Mouse (Mus musculus) inflammation-experienced regulatory T-cells, adult 6 months (primary cell): ENCODE measurements around the gene Kansl1l. TPM values are rescaled to one million over a fixed set of nuclear protein-coding genes. Genes with fewer than 3 reads are reported as not detected.

Source experiments
- ATAC-seq: one replicate; pipeline ENCODE4 v1.8.0; 2017
- polyA plus RNA-seq, 3 experiments: library from polyadenylated mRNA; unstranded; fragments of 100-300 nt; shearing (Covaris generic); gene quantifications; one replicate each; pipeline ENCODE4 v1.2.1; 2017

Gene Kansl1l
- polyA plus RNA-seq: 10 to 100 TPM in 2 of 3 experiments, 1 to 10 TPM in 1; 7.1 to 12.4 (median 11.1) TPM

DNA sequence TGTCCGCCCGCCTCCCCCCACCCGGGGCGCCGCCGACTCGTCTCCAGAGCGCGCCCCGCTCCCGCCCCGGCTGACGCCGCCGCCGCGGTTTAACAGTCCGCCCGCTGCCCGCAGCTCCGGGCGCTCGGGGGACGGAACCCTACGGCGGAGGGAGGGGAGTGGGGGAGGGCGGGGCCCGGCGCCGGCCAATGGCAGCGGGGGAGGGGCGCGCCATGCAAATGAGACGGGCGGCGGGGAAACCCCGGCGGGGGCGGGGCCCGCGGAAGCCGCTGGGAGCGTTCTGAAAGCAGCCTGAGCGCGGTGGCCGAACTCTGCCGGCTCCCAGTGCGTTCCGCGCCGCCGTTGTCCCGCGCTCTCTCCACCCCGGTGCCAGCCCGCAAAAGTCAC, at the start of gene Kansl1l:
Gene Kansl1l (minus strand): TSS at position 110 of the 387 bp plus-strand sequence.
- ATAC-seq: peak; percentile 64

DNA sequence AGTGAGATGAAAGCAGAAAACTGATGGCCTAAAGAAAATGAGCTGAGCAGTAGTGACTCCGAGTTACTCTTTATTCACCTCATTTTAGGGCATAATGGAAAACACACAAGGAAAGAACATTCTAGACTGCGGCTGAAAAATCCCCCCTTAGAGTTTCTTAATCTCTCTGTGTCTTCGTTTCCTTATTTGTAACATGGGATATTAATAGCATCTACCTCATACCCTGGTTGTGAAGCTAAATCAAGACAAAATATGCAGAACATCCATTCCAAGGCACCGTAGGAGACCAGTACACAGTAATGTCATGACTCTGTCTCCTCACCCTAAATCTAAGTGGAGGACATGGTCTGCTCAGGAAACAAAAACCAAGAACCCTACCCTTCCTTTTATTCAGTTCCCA, 48.3 kb upstream of the Kansl1l start:
- ATAC-seq: no peak

DNA sequence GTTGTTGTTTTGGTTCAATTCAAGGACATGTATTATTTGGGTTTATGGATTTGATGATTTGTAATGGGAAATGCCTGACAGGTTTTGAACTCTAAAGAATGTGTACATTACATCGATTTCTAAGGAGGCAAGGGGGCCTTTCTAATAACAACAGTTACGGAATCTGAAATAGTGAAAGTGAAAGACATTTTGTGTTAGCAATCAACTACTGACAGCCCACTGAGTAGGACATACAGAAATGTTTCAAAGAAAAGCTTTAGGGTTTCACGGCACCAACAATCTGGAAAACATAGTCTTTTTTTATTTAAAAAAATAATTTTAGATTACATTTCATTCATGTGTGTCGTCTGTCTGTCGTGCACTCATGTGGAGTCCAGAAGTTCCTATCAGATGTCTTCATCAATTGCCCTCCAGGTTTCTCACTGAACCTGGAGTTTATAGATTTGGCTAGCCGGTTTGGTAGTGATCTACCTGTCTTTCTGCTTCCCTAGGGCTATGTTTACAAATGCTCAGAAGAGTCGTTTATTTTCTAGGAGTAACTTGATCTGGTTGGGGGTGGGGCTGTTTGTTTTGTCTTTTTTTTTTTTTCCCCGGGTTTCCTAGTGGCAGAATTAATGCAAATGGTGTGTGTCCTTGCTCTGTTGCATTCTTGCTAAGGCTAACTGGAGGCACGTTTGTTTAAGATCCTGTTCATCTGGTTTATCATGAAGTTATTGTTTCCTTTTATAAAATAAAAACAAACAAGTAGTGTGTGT, 46.6 kb upstream of the Kansl1l start:
- ATAC-seq: peak; percentile 39

DNA sequence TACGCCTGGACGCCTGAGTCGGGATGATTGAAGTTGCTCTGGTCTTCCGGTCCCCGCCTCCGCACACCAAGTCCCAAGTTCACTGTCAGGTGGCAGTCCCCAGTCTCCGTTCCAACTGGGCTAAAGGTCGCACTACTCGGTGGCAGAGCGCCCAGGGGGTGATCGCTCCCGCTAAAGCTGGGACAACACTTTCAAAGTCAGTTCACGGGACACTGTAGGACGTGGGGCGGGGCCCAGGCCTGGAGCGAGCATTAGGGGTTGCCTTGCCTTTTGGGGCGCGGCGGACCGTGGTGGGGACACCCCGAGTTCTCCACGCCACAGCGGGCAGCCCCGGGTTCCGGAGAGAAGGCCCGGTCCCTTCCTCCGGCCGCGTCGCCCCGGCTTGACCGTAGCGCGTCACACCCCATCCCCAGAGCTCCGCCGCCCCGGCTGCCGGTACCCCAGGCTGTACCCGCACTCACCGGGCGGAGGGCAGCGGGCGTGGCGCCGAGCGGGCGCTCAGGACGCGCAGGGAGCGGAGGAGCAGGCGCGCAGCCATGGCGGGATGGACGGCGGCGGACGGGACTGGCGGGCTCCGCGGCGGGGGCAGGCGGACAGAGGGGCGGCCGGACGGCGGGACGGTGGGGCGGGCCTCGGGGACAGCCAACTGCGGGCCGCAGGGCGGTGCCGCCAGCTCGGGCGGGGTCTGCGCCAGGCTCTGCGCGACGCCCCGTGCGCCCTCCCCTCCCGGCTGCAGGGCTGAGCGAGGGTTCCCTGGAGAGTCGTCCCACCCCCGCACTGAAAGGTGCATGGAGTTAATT, 45.5 kb upstream of the Kansl1l start, which contains the start of gene Acadl:
Gene Acadl (minus strand): TSS at position 566 of the 800 bp plus-strand sequence.
- ATAC-seq: peak; percentile 71

DNA sequence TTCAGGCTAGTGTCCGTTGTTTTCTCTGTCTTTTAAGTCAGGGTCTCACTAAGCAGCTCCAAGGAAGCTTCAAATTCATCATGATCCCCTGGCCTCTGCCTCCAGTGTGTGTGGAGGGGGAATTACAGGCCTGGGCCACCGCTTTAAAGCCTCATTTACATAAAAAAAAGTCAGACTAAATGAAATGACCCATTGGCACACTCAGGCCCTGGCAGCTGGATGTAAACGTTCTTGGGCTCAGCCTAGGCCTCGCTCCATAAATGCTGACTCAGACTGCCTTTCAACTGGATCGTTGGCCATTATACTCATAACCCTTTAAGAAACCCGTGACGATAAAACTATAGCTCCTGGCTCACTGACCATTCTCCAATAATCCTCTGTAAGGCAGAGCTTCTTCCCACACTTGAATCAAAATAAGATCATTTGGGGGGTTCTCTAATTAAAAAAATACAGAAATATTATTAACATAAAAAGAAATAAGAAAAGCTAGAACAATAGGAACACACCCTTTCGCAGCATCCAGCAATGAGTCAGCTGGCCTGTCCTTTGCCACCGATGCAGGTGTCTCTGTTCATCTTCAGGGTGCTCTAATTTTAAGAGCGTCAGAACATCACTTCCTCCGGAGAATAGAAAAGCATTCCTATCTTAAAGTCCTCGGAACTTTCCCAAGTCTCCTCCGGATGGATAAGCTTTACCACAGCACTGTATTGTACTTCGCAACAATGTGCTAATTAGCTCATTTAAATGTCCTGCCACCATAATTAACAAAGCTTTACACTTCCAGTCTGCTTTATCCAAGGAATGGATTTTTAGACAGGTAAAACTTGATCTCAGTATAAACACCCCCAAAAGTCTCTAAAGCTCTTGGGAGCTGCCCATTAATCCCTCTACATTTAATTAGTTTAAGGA, 44.7 kb upstream of the Kansl1l start:
- no peak for ATAC-seq

DNA sequence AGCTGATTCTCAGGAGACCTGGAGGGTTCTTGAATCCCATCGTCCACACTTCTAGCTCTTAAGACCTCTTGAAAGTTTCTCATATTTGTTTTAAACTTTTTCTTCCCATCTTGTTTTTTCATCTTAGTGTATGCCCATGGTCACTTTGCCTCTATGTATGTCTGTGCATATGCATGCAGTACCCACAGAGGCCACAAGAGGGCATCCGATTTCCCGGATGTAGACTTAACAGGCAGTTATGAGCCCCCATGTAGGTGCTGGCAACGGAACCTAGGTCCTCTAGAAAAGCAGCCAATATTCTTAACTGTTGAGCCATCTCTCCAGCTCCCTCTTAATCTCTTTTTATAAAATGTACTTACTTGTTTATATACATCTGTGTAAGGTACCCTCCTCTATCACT, 30.1 kb upstream of the Kansl1l start:
- ATAC-seq: peak; percentile 65

DNA sequence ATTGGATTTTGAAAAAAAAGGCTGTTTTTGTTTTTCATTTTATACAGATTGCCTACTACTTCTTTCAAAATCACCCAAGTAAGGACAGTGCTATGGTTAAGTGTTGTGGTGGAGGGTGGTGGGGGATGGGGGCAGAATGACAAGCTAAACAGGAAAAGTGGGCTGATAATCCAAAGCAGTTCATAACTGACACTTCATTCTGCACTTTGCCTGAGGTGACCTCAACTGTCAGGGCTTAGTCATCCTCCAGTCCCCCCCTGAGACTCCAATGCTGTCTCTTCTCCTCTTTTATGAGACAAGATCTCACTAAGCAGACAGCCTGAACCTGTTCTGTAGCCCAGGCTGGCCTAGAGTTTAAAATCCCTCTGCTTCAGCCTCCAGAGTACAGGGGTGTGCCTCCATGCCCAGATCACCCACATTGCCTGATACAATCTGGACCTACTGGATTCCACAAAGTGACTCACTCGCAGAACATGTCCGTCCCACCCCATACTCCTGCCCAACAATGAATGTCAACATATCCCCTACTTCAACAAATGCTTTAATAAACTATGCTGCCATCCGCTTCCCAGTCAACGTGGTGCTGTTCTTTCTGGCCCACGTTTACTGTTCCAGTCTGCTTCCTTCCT, 28.4 kb upstream of the Kansl1l start:
- ATAC-seq: no peak

DNA sequence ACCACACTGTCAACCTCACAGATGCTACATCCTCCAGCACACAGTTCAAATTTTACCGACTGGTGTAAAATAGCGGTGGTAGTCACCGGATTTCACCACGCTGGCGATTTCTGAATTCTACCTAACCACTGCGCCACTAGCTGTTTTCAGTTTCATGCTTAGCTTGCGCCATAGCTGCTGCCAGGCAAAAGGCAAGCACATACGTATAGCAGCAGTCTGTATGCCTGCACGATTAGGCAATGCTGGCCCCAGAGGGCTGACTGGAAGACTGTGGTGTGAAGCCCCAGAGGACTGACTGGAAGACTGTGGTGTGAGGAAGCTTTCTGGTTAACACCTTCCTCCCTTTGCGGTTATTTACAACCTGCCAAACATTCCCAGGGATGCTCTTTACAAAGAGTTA, 24.6 kb upstream of the Kansl1l start:
- ATAC-seq: no peak

DNA sequence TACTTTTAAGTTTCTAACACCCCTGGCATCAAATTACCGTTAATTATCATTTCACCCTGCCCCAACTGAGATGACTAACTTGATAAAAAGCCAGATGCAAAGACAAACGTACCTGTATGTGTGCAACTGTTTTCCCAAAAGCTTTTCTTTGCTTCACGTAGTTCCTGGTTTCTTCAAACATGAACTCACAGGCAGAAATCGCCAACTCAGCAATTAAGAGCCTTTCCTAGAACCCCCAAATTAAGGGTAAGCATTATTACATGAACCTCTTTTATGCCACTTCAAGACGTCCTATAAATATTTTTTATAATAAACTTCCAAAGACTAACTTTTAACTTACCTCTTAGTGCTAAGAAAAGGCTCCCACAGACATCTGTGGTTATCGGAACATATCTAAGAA, 24.1 kb upstream of the Kansl1l start:
- ATAC-seq: no peak

DNA sequence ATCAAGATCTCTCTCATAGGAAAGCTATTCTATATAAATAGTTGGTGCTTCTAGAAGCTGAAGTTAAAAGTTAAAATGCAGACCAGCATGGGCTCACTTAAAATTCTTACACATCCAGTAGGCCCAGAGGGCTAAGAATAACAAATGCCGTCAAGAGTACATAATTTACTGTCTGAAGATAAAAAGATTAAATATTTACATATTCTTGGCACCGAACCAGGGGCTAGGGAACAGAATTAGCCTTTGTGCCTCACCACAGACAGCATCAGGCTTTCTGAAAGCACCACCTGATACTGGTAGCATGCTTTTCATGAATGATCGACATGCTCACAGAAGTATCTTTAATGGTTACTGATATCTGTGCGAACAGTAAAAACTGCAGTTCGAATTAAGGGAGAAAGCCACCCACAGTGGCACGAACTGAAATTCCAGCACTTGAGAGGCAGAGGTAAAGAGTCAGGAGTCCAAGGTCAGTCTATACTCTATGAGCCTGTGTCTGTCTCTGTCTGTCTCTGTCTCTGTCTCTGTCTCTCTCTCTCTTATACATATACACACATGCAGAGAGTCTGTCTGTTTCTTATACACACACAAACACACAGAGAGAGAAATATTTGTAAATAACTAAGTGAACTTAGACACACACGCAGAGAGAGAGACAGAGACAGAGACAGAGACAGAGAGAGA, 22.5 kb upstream of the Kansl1l start:
- no peak for ATAC-seq

DNA sequence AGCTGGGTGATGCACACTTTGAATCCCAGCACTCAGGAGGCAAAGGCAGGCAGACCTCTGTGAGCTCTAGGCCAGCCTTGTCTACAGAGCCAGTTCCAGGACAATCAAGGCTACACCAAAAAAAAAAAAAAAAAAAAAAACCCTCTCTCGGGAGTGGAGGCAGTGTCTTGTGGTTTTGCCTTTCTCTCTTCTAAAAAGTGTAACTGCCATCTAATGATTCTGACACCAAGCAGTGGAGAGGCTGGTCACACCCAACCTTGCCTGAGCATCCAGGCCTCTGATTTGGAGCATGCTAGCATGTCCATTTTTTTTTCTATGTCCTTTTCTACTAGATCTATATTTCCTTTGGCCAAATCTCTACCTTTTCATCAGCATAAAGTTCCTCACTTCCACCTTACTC, 21.8 kb upstream of the Kansl1l start:
- ATAC-seq: no peak

DNA sequence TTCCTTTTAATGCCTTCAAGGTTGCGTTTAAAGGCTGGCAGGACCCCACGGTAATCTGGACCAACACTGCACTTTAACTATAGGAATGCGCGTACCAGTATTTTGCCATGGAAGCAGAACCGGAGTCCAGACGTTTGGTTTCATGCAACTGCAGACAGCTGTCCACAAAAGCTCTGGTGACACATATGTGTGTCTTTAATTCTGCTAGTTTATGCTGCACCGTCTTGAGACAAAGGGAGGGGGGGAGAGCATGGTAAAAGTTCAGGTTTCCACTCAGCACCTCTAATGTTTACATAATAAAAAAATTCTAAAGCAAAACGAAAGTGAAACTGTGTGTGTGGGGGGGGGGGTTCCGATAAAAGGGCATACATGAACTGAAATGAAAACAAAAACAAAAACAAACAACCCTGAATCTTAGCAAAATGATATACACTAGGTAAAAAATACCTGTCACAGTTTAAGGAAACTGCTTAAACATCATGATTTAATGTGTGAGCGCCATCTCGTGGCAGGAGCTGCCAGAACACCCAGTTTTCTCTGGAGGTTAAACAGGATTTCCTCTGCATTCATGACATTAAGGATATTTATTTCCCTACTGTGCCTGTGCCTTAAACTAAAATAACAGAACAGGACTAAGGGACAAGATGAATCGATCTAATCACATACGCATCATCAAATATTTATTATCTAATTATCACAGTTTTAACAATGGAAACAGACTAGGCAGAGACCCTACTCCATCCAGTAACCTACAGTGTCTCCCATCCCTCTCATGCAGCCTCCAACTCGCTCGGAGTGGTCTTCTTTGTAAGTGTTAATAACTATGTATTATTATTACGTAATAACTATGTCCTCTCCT, 21.1 kb upstream of the Kansl1l start:
- peak; percentile 90 for ATAC-seq

DNA sequence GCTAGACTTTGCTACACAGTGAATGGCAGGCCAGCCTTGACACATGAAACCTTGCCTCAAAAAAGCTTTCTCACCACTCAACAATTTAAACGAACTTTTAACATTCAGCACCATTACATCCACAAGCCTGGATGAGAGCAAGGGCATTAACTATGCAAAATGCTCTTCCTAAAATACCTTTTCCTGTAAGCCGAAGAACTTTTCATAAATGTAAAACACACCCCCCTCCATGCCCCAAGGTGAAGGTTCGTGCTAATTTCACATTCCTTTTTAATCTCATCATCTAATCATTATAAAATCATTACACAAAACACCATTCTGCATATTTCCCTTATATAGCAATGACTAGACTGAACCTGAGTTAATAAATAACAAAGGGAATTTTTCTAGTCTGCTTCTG, 19.8 kb upstream of the Kansl1l start:
- ATAC-seq: no peak

DNA sequence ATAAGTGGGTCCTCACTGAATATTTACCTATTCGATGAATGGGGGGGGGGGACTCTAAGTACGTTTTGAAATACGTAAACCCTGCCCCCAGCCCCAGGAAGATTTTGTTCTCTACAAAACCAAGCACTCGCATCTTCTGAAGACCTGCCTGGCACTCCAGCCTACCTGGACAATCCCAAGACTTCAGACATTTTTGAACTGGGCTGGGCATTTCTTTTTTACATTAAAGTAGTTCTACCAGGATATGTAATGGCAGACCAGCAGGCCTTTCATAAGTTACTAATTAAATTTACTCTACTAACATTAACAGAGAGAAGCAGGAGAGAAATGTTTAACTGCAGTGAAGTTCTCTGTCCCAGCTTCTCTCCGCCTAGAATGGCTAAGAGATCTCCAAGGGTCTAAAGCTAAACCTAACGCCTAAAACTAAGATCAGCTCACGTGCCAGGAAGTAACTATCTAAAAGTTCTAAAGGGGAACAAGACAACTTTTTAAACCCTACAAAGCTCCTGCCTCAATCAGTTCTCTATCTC, 15.3 kb upstream of the Kansl1l start:
- no peak for ATAC-seq

DNA sequence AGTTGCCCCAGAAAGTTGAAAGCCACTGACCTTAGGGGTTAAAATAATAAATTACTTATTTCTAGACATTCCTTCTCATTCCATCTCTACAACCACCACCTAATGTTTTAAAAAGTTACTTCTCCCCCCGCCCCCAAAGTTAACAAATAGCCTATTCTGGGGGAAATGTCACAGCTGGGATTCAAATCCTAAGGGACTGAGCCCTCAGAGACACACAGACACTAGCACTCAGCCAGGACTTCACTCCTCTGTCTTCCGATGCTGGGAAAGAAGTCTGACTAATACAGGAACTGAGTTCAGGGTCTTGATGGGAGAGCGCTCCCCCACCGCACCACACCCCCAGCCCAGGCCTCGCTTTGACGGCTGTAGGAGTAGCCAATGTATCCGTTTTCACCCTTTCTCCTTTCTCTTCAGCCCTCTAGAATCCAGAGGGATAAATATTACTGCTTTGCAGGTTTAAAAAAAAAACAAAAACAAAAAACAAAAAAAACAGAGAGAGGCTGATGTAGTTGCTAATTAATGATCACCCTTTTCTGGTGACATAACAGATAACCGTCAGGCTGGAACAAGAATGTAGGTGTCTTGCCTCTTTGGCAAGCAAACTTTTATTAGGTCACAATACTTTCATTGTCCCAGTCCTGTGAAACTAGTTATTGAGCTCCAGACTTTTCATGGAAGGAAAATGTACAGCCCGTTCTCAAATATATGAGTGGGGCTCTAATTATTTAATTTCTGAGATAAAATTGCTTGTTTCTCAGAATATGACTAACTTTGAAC, 14.7 kb upstream of the Kansl1l start:
- ATAC-seq: no peak

DNA sequence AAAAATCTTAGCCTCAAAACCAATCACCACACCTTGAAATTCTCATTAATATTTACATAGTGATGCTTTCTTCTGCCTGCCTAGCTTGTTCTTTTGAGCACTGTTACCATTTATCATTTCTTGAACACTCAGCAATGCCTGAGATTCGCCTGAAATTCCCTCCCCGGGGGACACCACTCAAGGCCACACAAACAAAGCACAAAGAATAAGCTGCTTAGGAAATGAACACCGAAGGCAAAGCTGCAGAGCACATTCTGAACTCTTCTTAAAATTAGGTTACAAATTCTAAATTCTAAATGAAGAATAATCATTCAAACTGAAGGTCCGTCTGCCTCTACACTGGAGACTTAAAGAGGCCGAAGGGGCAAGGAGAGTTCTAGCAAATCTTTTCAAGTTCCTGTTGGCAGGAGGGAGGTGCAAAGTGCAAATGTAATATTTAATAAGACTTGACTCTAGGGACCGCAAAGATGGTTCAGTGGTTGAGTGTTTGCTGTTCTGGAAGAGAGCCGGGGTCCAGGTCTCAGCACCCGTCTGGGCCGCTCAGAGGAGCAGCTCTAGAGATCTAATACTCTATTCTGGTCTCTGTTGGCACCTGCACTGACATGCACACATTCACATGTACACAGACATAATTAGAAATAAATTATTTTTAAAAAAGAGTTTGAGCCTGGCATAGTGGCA, 12.2 kb upstream of the Kansl1l start:
- no peak for ATAC-seq

DNA sequence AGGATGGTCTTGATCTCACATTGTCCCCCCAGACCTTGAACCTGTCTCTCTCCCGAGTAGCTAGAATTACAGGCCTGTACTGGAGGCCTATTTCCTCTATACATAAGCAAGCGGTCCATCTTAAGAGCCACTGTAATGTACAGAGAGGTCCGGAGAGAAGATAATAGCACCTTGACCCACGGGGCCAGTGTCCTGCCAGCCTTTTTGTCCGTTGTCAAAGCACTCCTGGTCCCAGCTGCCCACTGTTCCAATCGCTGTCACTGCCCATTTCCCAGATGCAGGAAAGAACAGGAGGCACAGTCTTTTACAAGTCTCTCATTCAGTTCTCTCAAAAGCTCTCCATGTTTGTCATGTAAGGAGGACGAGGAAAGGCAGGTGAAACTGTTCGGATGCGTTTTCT, 4.6 kb upstream of the Kansl1l start:
- ATAC-seq: no peak

DNA sequence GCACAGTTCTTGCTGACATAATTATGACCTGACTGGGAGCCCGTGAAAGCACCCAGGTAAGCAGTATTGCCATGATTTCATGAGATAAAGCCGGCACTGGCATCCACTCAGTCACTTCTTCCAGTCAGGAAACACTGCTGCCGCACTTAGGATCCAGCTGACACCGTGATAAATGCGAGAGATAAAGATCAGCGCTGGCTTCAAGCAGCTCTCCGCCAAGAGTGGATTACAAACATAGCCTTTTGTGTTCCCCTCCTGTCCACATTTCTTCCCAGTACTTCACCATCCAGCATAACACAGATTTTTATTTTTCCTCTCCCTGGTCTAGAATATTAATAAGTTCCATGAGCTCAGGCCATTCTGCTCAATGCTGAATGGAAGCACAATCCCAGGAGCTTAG, 2.9 kb upstream of the Kansl1l start:
- no peak for ATAC-seq

DNA sequence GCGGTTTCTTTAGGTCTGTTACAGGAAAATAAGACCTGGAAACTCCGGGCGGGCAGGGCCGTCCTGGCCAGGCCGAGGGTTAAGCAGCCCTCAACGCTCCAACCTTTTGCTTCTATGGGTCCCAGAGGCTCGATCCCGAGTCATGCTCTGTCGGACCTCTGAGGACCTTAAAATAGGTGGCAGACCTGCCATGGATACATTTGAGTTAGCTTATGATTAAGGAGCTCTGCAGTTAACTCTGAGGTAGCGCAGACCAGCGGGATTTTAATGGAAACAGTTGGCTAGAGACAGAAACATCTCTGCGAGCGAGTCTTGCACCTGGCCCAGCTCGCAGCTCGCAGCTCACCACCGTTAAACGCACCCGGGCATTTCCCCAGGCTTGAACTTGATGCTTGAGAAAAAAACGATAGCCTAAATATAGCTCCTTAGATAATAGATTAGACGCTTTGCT, 528 bp upstream of the Kansl1l start:
- ATAC-seq: peak; percentile 21
